Mouse (Mus musculus) hindbrain, embryonic 14.5 days (tissue): ENCODE data around the gene Itch. TPM values are rescaled to one million over a fixed set of nuclear protein-coding genes. Genes with fewer than 3 reads are reported as not detected.
"Not testable (repeated sequence)": the region's sequence is repeated elsewhere in the genome, so short reads cannot be mapped to it uniquely, and the experiment has no call there.

Source experiments
- ATAC-seq: fragments of 200-750 bp; cut with Nextera tagmentation; 2 replicates; pipeline ENCODE4 v1.8.0; 2017; ENCODE audit warnings: moderate number of reproducible peaks, mild to moderate bottlenecking, moderate TSS enrichment, moderate library complexity; ENCODE audit not compliant: low FRiP score
- DNase-seq: peaks from one replicate; pipeline ENCODE4 v3.0.0-alpha.2; 2015; ENCODE audit warnings: low spot score
- H3K27ac ChIP-seq: fragments of 300-500 bp; sonication (generic); 2 replicates; pipeline ENCODE4 v1.5.1; 2014; ENCODE audit warnings: mild to moderate bottlenecking, moderate library complexity
- H3K27me3 ChIP-seq: fragments of 300-500 bp; sonication (generic); 2 replicates; pipeline ENCODE4 v1.6.1; 2014; ENCODE audit warnings: mild to moderate bottlenecking, low read length, mixed read lengths; ENCODE audit not compliant: control insufficient read depth, insufficient read depth
- H3K36me3 ChIP-seq: fragments of 300-500 bp; sonication (generic); replicated peaks from 2 replicates; pipeline ENCODE4 v1.6.1; 2014; ENCODE audit not compliant: control insufficient read depth, insufficient read depth
- H3K4me1 ChIP-seq: fragments of 300-500 bp; sonication (generic); replicated peaks from 2 replicates; pipeline ENCODE4 v1.6.1; 2014; ENCODE audit warnings: antibody characterized with exemption, low read length, mixed read lengths; ENCODE audit not compliant: control insufficient read depth, insufficient read depth
- H3K4me2 ChIP-seq: fragments of 300-500 bp; sonication (generic); replicated peaks from 2 replicates; pipeline ENCODE4 v1.6.1; 2014; ENCODE audit warnings: mild to moderate bottlenecking, moderate library complexity
- H3K4me3 ChIP-seq: fragments of 300-500 bp; sonication (generic); replicated peaks from 2 replicates; pipeline ENCODE4 v1.5.1; 2014; ENCODE audit warnings: mild to moderate bottlenecking, low read length
- H3K9ac ChIP-seq: fragments of 300-500 bp; sonication (generic); 2 replicates; pipeline ENCODE4 v1.6.1; 2014
- H3K9me3 ChIP-seq: fragments of 300-500 bp; sonication (generic); 2 replicates; pipeline ENCODE4 v1.6.1; 2016; ENCODE audit warnings: low read length; ENCODE audit not compliant: control insufficient read depth
- WGBS: fragments of 180-500 bp; shearing (Covaris S2); extraction: QIAGEN DNeasy Blood & Tissue Kit; methylation state at CpG from one replicate; pipeline ENCODE4 v1.1.7; 2014; 5-methylcytosine and 5-hydroxymethylcytosine counted together
- polyA plus RNA-seq: library from polyadenylated mRNA; unstranded; fragments of >200 nt; fragmentation: Nextera tagmentation; extraction: Ambion mirVana; gene quantifications from 2 replicates; pipeline ENCODE4 v1.2.1, GENCODE M21; 2014

Itch gene
- polyA plus RNA-seq, 1 experiment from 2014 or later = 37.1 TPM

GRCm38 (mm10) chr2:155099994-155100795 lies 33.1 kb upstream of the Itch start:
- 90% methylated on average over 14 of the region's 14 CpGs for WGBS
- Histone ChIP-seq H3K9me3 (no peaks in the 10 kb centered on the region), H3K9ac (no peak overlapping the region), H3K27ac (no peak overlapping the region), H3K4me1 (no peaks in the 10 kb centered on the region), H3K36me3 (no peaks in the 10 kb centered on the region), H3K27me3 (no peaks in the 10 kb centered on the region), H3K4me2 (no peak overlapping the region), H3K4me3 (no peak overlapping the region)
- DNase-seq (no peak), ATAC-seq (no peak)

GRCm38 (mm10) chr2:155100796-155101259 lies 32.5 kb upstream of the Itch start:
- DNase-seq = no peak
- no peak overlapping the region for H3K4me2 ChIP-seq
- ATAC-seq = no peak
- 87% methylated on average over 3 of the region's 3 CpGs for WGBS
- H3K36me3 ChIP-seq = no peaks in the 10 kb centered on the region
- H3K9me3 ChIP-seq = no peaks in the 10 kb centered on the region
- H3K9ac ChIP-seq = no peak overlapping the region
- H3K27ac ChIP-seq = no peak overlapping the region
- no peak overlapping the region for H3K4me3 ChIP-seq
- no peaks in the 10 kb centered on the region for H3K4me1 ChIP-seq
- H3K27me3 ChIP-seq = no peaks in the 10 kb centered on the region

- DNase-seq (no peak), ATAC-seq (no peak)
- H3K9me3 ChIP-seq = no peaks in the 10 kb centered on the region
- no peak overlapping the region for H3K4me2 ChIP-seq
- no peaks in the 10 kb centered on the region for H3K27me3 ChIP-seq
- H3K9ac ChIP-seq = no peak overlapping the region
- H3K36me3 ChIP-seq = no peaks in the 10 kb centered on the region
- no peaks in the 10 kb centered on the region for H3K4me1 ChIP-seq
- 76% methylated on average over 6 of the region's 6 CpGs for WGBS
- H3K27ac ChIP-seq = no peak overlapping the region
- H3K4me3 ChIP-seq = no peak overlapping the region
Measured at GRCm38 (mm10) chr2:155101761-155102181, 31.5 kb upstream of the Itch start.

GRCm38 (mm10) chr2:155103607-155104006 lies 29.7 kb upstream of the Itch start:
- no peak for DNase-seq
- 60% methylated on average over 6 of the region's 6 CpGs for WGBS
- H3K27ac ChIP-seq = no peak overlapping the region

GRCm38 (mm10) chr2:155107276-155107675 lies 26.0 kb upstream of the Itch start:
- H3K4me3 ChIP-seq, H3K4me1 ChIP-seq, H3K4me2 ChIP-seq, H3K27me3 ChIP-seq, H3K36me3 ChIP-seq, H3K27ac ChIP-seq, ATAC-seq, DNase-seq, H3K9me3 ChIP-seq, H3K9ac ChIP-seq: not testable (repeated sequence)
- 86% methylated on average over 9 of the region's 9 CpGs for WGBS

More at GRCm38 (mm10) chr2:155103607-155104006, 29.7 kb upstream of the Itch start:
- Histone ChIP-seq H3K36me3 (no peaks in the 10 kb centered on the region), H3K4me3 (no peak overlapping the region), H3K9ac (no peak overlapping the region), H3K4me1 (no peaks in the 10 kb centered on the region), H3K9me3 (no peaks in the 10 kb centered on the region), H3K27me3 (no peaks in the 10 kb centered on the region), H3K4me2 (no peak overlapping the region)
- no peak for ATAC-seq

GRCm38 (mm10) chr2:155115216-155115830 lies 18.0 kb upstream of the Itch start:
- DNase-seq (no peak), ATAC-seq (no peak)
- Histone ChIP-seq H3K4me3 (no peak overlapping the region), H3K27me3 (no peaks in the 10 kb centered on the region), H3K36me3 (no peaks in the 10 kb centered on the region), H3K9ac (no peak overlapping the region), H3K27ac (no peak overlapping the region), H3K4me2 (no peak overlapping the region), H3K4me1 (no peaks in the 10 kb centered on the region), H3K9me3 (no peaks in the 10 kb centered on the region)
- WGBS = 72% methylated on average over 7 of the region's 7 CpGs

- WGBS = 2% methylated on average over 15 of the region's 18 CpGs
- no peaks in the 10 kb centered on the region for H3K9me3 ChIP-seq
- H3K27me3 ChIP-seq = no peaks in the 10 kb centered on the region
- ATAC-seq = peak; percentile 42
- peaks cover 27% of the 10 kb centered on the region for H3K4me1 ChIP-seq
- peak overlapping the region; percentile 69 for H3K4me2 ChIP-seq
- H3K27ac ChIP-seq = peak overlapping the region; percentile 90
- peak overlapping the region; percentile 98 for H3K4me3 ChIP-seq
- H3K36me3 ChIP-seq = peaks cover 14% of the 10 kb centered on the region
- peak overlapping the region; percentile 96 for H3K9ac ChIP-seq
- peak; percentile 28 for DNase-seq
Measured at GRCm38 (mm10) chr2:155133977-155134860, 910 bp downstream of the Itch start.

GRCm38 (mm10) chr2:155135092-155135491 lies 1.8 kb downstream of the Itch start:
- ATAC-seq (no peak), DNase-seq (no peak)
- peaks cover 27% of the 10 kb centered on the region for H3K4me1 ChIP-seq
- H3K4me3 ChIP-seq = 0 out of 2 replicates have a peak overlapping the region, but pooled peaks have one; percentile 1
- WGBS = 78% methylated on average over 4 of the region's 4 CpGs
- no peaks in the 10 kb centered on the region for H3K27me3 ChIP-seq
- no peaks in the 10 kb centered on the region for H3K9me3 ChIP-seq
- peak overlapping the region; percentile 69 for H3K4me2 ChIP-seq
- H3K9ac ChIP-seq = no peak overlapping the region
- H3K36me3 ChIP-seq = peaks cover 23% of the 10 kb centered on the region
- no peak overlapping the region for H3K27ac ChIP-seq

GRCm38 (mm10) chr2:155135534-155135933 lies 2.2 kb downstream of the Itch start:
- Histone ChIP-seq H3K9me3 (no peaks in the 10 kb centered on the region), H3K27ac (no peak overlapping the region), H3K4me2 (peak overlapping the region; percentile 69; the same call in 1 of the 2 replicates), H3K27me3 (no peaks in the 10 kb centered on the region), H3K4me1 (peaks cover 27% of the 10 kb centered on the region), H3K4me3 (no peak overlapping the region), H3K9ac (no peak overlapping the region), H3K36me3 (peaks cover 27% of the 10 kb centered on the region)
- 90% methylated on average over 1 of the region's 1 CpGs for WGBS
- DNase-seq = no peak
- no peak for ATAC-seq
